Mouse (Mus musculus) cerebellum, adult 2 months (tissue): ENCODE measurements at regions not wholly inside any gene's neighbourhood (a gene's known extent, or its start where the extent isn't known, plus 50 kb on each side); places are given as distances from the start of the nearest gene placed in this dataset.

Experiments used
- CTCF ChIP-seq: fragments of 200-500 bp; IDR thresholded peaks from 2 replicates; pipeline ENCODE4 v1.5.1; 2011; ENCODE audit warnings: low read depth, mild to moderate bottlenecking, control low read depth, low read length, moderate library complexity, borderline replicate concordance; ENCODE audit not compliant: insufficient read depth
- POLR2A ChIP-seq: fragments of 200-500 bp; IDR thresholded peaks from 2 replicates; pipeline ENCODE4 v1.6.1; 2011; ENCODE audit warnings: low read length, control low read depth, borderline replicate concordance; ENCODE audit not compliant: insufficient read depth

DNA sequence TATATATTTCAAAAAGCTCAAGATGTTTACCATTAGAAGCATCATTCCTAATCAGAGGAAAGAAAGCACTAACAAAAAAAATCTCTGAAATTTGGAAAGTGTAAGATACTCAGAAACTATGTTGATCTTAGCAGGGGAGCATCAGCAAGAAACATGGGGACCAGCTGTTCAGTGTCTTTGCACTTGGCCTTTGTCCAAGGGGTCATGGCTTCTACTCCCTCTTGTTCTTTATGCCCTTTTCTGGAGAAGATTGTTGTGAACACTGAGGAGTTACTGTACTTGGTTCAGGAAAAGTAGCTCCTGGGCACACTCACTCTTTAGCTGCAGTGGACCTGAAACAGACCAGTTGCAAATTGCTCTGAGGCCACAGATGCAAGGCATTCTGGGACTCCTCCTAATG, 141.2 kb upstream of the Npsr1 start:
- TF ChIP-seq POLR2A (no peak), CTCF (no peak)
